Mouse (Mus musculus) kidney, adult 2 months (tissue): ENCODE results near the gene Mgat4a. TPM values are rescaled to one million over a fixed set of nuclear protein-coding genes. Genes with fewer than 3 reads are reported as not detected.
A peak's percentile ranks its signal among the peaks of the same experiment; 100 is the strongest.

Source experiments
- DNase-seq: peaks from one replicate; pipeline ENCODE4 v3.0.0; 2021
- H3K27ac ChIP-seq: fragments of 200-500 bp; 2 replicates; pipeline ENCODE4 v1.5.1; 2012; ENCODE audit warnings: low read depth, low read length, control low read depth, inconsistent platforms; ENCODE audit not compliant: insufficient read depth
- H3K27me3 ChIP-seq: fragments of 200-500 bp; replicated peaks from 2 replicates; pipeline ENCODE4 v1.6.1; 2012; ENCODE audit warnings: mild to moderate bottlenecking, moderate library complexity, low read length, inconsistent platforms; ENCODE audit not compliant: control insufficient read depth, insufficient read depth
- H3K36me3 ChIP-seq: fragments of 200-500 bp; 2 replicates; pipeline ENCODE4 v1.6.1; 2012; ENCODE audit warnings: mild to moderate bottlenecking, moderate library complexity, low read length, inconsistent platforms; ENCODE audit not compliant: control insufficient read depth, insufficient read depth
- H3K4me1 ChIP-seq: fragments of 200-500 bp; 2 replicates; pipeline ENCODE4 v1.6.1; 2011; ENCODE audit warnings: low read length; ENCODE audit not compliant: control insufficient read depth, insufficient read depth
- H3K4me3 ChIP-seq: fragments of 200-500 bp; 2 replicates; pipeline ENCODE4 v1.5.1; 2011; ENCODE audit warnings: mild to moderate bottlenecking, low read depth, low read length, control low read depth; ENCODE audit not compliant: insufficient read depth
- CTCF ChIP-seq: fragments of 200-500 bp; conservative IDR thresholded peaks from 2 replicates; pipeline ENCODE4 v1.5.1; 2011; ENCODE audit warnings: low read depth, mild to moderate bottlenecking, control low read depth, low read length, moderate library complexity, mixed read lengths; ENCODE audit not compliant: insufficient read depth, insufficient read length
- POLR2A ChIP-seq: fragments of 200-500 bp; IDR thresholded peaks from one replicate; pipeline ENCODE4 v1.6.1; 2011; ENCODE audit warnings: low read depth, low read length, control low read depth
- WGBS: fragments of 180-500 bp; shearing (Covaris S2); methylation state at CpG from one replicate; pipeline ENCODE4 v1.1.7; 2018; 5-methylcytosine and 5-hydroxymethylcytosine counted together
- polyA plus RNA-seq: library from polyadenylated mRNA; depleted of rRNA; stranded (reverse); fragments of >200 nt; gene quantifications from 2 replicates; pipeline ENCODE4 v1.2.3, GENCODE M21; 2012

Gene Mgat4a
- polyA plus RNA-seq, 1 experiment, result 12.8 TPM

DNA sequence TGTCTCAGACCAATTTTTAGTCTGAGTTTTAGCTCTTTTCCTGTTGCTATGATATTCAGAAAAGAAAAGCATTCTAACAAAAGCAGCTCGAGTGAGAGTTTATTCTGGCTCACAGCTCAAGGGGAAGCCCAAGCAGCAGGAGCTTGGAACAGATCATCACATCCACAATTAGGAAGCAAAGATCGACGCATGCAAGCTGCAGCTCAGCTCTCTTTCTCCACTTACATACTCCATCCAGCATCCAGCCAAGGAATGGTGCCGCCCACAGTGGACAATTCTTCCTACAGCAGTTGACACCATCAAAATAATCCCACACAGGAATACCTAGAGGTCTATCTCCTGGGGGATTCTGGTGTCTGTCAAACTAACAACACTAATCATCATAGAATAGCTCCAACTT is 22.0 kb downstream of the Mgat4a start:
- Histone ChIP-seq H3K27me3 (no peaks in the 10 kb centered on the region), H3K4me1 (peaks cover 22% of the 10 kb centered on the region), H3K36me3 (no peaks in the 10 kb centered on the region), H3K4me3 (no peak overlapping the region), H3K27ac (no peak overlapping the region)
- WGBS, result 75% methylated on average over 4 of the region's 4 CpGs
- DNase-seq, result no peak
- TF ChIP-seq CTCF (no peak), POLR2A (no peak)

DNA sequence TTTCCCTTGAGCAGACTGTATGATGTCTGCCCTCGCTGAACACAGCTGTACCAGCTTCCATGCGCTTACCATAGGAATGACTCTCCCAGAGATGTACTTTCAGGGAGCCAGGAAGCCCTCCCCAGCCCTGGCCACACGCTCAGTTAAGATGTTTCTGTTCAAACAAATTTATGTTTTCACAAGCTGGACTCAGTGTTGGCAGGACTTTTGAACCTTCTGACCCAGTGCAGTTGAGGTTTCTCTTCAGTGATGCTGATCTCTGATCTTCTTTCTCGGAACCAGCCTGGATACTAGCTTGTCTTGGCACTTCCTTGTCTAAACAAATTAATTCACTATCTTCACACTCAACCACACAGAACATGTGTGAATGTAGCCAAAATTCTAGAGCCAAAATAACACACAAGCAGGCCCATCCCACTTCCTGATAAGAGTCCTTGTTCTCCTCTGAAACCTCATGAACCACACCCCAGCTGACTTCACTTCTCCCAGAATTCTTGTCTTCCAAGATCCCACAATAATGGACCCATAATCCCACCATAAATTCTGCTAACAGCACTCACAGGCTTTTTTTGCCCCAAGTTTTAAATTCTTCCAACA is 22.6 kb downstream of the Mgat4a start:
- Histone ChIP-seq H3K27me3 (no peaks in the 10 kb centered on the region), H3K4me3 (no peak overlapping the region), H3K4me1 (peaks cover 26% of the 10 kb centered on the region), H3K27ac (peak overlapping the region; percentile 18), H3K36me3 (no peaks in the 10 kb centered on the region)
- peak; percentile 86 for DNase-seq
- WGBS, result 36% methylated on average over 4 of the region's 4 CpGs
- TF ChIP-seq CTCF (no peak), POLR2A (no peak)

DNA sequence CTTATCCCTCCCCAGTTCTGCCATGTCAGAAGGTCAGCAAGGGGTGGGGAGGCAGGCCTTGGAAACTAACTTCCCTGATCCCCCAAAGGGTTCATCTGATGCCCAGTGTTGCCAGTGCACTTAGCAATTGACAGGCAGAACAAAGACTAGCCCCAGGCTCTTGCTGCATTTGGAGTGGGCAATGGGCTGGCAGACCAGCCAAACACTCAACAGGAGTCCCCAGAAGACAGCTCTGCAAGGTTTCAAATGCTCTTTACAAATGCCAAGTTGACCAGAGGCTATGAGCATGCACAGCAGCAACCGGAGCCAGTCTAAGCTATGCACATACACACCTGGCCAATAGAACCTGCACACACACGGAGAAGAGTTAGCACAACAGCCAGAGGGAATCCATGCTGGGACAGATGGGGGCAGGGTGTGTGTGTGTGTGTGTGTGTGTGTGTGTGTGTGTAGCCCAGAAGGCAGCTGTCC is 27.8 kb downstream of the Mgat4a start:
- Histone ChIP-seq H3K27ac (peak overlapping the region; percentile 50), H3K36me3 (no peaks in the 10 kb centered on the region), H3K4me3 (no peak overlapping the region), H3K27me3 (no peaks in the 10 kb centered on the region), H3K4me1 (peaks cover 34% of the 10 kb centered on the region)
- peak; percentile 45 for DNase-seq
- 53% methylated on average over 2 of the region's 2 CpGs for WGBS
- no peak for TF ChIP-seq CTCF
- TF ChIP-seq POLR2A, result no peak

DNA sequence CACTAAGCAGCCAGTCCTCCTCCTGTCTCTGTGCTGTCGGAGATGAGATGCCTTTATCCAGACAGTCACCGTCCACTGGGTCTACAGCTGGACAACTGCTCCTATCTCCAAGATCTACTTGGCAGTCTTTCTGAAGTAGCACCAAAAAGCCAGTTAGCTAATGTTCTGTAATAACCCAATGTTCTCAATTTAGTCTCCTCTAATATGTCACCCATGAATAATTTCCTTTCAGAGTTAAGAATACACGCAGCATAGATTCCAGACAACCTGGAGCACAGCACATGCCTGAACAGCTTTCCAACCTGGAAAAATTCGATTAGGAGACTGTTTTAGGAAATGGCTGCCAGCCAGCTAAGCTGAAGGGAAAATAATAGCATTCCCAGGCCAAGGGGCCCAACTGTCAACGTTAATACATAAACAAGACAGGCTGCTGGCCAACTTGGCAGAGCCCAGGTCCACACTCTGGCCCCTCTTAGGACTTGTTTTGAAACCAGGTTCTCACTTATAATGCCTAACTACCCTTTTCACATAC is 28.6 kb downstream of the Mgat4a start:
- Histone ChIP-seq H3K27me3 (no peaks in the 10 kb centered on the region), H3K36me3 (no peaks in the 10 kb centered on the region), H3K4me3 (no peak overlapping the region), H3K27ac (peak overlapping the region; percentile 50), H3K4me1 (peaks cover 27% of the 10 kb centered on the region)
- 7% methylated on average over 5 of the region's 5 CpGs for WGBS
- TF ChIP-seq CTCF, result no peak
- TF ChIP-seq POLR2A, result no peak
- DNase-seq, result peak; percentile 94

DNA sequence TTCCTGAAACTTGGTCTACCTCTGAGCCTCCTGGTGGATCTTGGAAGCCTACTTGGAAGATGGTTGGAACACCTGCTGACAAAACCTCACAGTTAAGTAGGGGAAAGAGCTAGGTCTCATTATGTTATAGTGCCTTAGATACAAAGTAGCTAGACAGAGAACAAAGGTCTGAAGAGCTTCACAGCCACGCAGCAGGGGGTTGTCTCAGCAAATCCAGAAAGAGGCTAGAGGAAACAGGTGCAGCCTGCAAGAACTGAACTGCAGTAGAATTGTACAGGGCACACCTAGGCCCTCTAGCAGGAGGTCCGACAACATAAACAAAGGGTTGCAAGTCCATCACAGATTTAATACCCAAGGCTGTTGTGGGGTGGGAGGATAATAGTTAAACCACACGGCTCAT is 30.6 kb downstream of the Mgat4a start:
- TF ChIP-seq CTCF (no peak), POLR2A (no peak)
- whole genome bisulfite sequencing, result 53% methylated on average over 3 of the region's 3 CpGs
- no peak overlapping the region for H3K27ac ChIP-seq
- DNase-seq, result peak; percentile 29
- no peaks in the 10 kb centered on the region for H3K27me3 ChIP-seq
- H3K4me3 ChIP-seq, result no peak overlapping the region
- H3K4me1 ChIP-seq, result peaks cover 24% of the 10 kb centered on the region
- no peaks in the 10 kb centered on the region for H3K36me3 ChIP-seq

DNA sequence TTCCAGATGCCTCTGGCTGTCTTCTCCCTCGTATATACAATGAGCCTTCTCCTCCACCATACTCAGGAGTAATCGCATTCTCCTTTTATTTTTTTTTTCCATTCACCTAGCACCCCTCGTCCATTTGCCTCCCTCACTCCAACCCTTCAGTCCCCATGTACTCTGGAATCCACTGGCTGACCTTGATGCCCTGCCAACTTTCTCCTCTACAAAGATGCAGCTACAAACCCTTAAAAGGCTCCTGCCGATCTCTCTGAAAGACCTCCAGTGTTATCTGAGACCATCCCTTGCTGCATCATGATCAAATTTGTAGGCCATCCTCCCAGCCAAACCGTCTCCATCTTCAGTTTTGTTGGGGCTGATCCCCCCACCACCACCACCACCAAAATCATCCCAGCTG is 31.4 kb downstream of the Mgat4a start:
- 70% methylated on average over 5 of the region's 5 CpGs for WGBS
- Histone ChIP-seq H3K27me3 (no peaks in the 10 kb centered on the region), H3K4me1 (peaks cover 24% of the 10 kb centered on the region), H3K27ac (no peak overlapping the region), H3K36me3 (no peaks in the 10 kb centered on the region), H3K4me3 (no peak overlapping the region)
- DNase-seq, result no peak
- no peak for TF ChIP-seq CTCF
- TF ChIP-seq POLR2A, result no peak

DNA sequence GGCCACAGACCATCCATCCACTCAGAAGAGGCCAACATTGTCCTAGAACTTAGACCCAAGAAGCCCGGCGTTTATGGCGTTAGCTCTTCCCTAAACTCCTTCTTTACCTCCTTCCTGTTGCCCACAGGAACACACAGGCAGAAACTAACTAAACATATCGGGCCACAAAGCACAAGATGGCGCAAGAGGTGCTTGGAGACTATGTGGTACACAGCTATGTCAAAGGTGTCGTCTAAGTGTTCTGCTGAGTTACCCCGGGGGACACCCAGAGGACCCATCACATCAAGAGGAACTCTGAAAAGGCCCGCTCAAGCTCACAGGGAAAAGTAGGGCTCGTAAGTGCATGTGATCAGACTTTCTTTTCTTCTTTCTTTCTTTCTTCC is 35.5 kb downstream of the Mgat4a start:
- no peaks in the 10 kb centered on the region for H3K36me3 ChIP-seq
- H3K4me3 ChIP-seq, result no peak overlapping the region
- no peak for TF ChIP-seq POLR2A
- TF ChIP-seq CTCF, result no peak
- 87% methylated on average over 9 of the region's 9 CpGs for whole genome bisulfite sequencing
- peaks cover 6% of the 10 kb centered on the region; the same call in 1 of the 2 replicates for H3K4me1 ChIP-seq
- no peaks in the 10 kb centered on the region for H3K27me3 ChIP-seq
- H3K27ac ChIP-seq, result no peak overlapping the region
- no peak for DNase-seq
